Mouse (Mus musculus): Measurements from ENCODE around the gene Pglyrp1. TPM values are rescaled to one million over a fixed set of nuclear protein-coding genes. Genes with fewer than 3 reads are reported as not detected.
"Not testable (repeated sequence)": the region's sequence is repeated elsewhere in the genome, so short reads cannot be mapped to it uniquely, and the experiment has no call there.

The Pglyrp1 gene
- 1 to 10 TPM; 2.6 TPM for total RNA-seq (2021)
- long read RNA-seq, experiment 1, result 0 reads
- long read RNA-seq, experiment 2, result 0 reads

GRCm38 (mm10) chr7:18871031-18871430 is at the start of gene Pglyrp1:
Pglyrp1 (plus strand) TSS chr7:18871331.
- not testable (repeated sequence) for DNase-seq (ENCODE audit: low spot score in 2 of 2)

DNA sequence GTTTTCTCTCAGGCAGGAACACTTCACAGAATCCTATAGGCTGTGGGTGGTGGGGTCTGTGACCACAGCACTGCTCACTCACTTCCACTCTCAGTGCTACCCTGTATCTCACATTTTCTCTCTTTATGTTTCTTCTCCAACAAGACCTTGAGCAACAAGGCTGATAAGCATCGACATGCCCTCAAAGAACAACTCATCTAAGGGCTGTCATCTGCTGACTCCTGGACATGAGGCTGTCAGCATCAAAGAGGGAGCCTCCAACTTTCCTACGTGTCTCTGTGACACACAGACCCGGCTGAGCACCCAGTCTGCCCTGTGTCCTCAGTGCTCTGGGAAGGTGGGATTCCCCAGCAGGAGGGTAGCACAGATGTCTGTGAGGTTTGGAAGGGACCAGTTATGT is 49.6 kb upstream of the Pglyrp1 start, which contains the start of gene Psg17:
TSS of gene Psg17 (minus strand) at position 101 of the 400 bp plus-strand sequence.
- no peak for DNase-seq (ENCODE audit: low spot score in 2 of 2)

DNA sequence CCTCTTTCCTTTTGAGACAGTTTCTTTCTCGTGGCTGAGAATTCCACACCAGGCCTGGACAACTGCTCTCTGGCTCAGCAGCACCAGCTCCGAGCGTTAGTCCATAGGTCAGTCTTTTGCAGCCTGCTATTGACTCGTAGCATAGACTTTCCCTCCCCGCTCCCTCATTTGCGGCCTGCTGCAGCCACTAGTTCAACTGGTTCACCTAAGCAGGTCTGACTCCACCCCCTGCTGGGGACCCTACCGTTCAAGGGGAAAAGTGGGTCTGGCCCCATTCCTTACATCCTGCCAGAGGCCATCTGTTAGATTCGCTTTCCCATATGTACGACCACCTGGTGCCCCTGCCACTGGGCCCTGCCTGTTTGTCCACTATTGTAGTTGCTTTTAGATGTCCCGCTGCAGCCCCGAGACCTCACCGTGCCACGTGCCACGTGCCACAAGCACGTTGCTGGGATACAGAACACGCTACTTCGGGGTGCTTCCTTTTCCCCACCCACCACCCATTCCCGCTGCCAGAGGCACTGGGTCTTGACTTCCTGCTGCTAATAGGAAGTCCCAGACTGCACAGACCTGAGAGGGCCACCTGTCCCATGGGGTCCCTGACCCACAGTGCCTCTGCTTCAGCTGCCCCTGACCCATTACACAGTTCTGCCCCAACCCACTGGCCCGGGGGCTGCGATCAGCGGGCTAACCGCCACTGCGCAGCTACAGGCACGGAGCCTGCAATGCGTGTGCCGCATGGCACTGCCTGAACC is 43.2 kb upstream of the Pglyrp1 start:
- no peak for DNase-seq (ENCODE audit: low spot score in 2 of 2)

GRCm38 (mm10) chr7:18828592-18828991 is 42.5 kb upstream of the Pglyrp1 start:
- DNase-seq (ENCODE audit: low spot score in 2 of 2), result no peak

GRCm38 (mm10) chr7:18829545-18829944 is 41.6 kb upstream of the Pglyrp1 start:
- no peak for DNase-seq (ENCODE audit: low spot score in 2 of 2)

DNA sequence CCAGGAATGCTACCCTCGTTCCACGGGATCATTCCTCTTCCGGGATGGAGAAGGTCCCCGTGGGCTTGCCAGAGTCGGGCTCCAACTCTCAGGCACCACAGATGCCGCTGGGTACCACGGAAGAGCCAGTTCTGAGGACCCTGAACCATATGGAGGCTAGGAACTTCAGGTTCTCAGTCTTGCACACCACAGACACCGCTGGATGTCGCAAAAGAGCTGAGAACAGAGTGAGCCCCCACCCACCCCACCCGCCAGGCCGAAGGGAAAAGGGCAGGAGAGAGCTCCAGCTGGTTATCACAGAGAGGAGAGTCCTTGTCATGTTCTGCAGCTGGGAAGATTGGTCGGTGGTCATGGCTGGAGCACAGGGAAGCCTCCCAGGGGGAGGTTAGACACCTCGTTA is 38.8 kb upstream of the Pglyrp1 start:
- no peak for DNase-seq (ENCODE audit: low spot score in 2 of 2)

- DNase-seq (ENCODE audit: low spot score in 2 of 2), result no peak
These were observed 31.3 kb upstream of the Pglyrp1 start, which contains the start of gene Mill2 for GRCm38 (mm10) chr7:18839865-18840264. Mill2 (plus strand) TSS chr7:18839966.

DNA sequence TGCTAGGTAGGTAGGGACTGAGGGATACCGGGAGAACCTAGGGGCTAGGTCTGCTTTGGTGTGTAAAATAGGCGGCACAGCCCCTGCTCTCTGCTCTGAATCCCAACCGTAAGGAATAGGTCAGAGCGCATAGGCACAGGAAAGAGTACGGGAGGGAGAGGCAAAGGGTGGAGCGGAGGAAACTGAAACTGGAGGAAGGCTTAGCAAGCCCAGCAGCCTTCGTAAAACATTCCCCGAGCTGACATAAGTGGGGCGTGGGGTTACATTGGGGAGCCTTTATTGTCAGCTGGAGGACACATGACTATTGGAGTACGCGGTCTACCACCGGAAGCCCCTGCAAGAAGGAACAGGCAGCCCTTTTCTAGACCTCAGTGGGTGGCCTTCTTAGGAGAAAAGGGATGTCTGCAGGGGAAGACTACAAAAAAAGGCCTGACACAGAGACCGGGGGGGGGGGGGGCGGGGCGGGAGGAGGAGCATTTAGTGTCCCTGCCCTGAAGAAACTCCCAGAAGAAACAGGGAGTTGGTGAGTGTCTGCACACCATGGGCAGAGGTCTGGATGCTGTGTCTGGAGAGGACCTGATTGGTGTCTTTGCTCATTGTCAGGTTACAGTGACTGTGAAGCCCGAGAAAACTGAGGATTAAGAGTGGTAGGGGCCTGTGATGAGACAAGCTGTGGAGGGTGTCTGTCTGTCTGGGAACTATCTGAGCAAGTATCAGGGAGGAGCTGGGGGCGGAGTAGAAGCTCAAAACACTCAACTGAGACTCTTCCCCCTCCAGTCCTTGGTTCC is 30.6 kb upstream of the Pglyrp1 start:
- DNase-seq (ENCODE audit: low spot score in 2 of 2), result peak in 1 of 2 experiments; percentile 40

- no peak for DNase-seq (ENCODE audit: low spot score in 2 of 2)
These were observed 30.0 kb upstream of the Pglyrp1 start for GRCm38 (mm10) chr7:18841174-18841567.

- no peak for DNase-seq (ENCODE audit: low spot score in 2 of 2)
These were observed 26.3 kb upstream of the Pglyrp1 start for GRCm38 (mm10) chr7:18844811-18845210.

DNA sequence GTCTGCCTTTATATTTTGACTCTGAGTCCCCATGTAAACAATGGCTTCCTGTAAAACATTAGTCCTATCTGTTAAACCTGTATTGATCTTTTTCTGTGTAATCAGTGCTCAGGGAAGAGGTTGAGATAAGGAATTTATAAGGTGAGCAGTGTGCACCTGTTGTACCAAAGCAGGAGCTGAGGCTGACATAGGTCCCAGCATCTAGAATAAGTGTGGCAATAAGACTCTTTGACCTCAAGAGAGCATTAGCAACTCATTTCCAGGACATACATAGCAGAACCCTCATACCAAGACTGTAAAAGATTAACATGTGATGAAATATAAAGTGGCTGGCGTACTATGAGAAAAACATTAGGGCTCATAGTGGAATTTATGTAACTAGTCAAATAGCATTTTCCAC is 22.7 kb upstream of the Pglyrp1 start:
- no peak for DNase-seq (ENCODE audit: low spot score in 2 of 2)

DNA sequence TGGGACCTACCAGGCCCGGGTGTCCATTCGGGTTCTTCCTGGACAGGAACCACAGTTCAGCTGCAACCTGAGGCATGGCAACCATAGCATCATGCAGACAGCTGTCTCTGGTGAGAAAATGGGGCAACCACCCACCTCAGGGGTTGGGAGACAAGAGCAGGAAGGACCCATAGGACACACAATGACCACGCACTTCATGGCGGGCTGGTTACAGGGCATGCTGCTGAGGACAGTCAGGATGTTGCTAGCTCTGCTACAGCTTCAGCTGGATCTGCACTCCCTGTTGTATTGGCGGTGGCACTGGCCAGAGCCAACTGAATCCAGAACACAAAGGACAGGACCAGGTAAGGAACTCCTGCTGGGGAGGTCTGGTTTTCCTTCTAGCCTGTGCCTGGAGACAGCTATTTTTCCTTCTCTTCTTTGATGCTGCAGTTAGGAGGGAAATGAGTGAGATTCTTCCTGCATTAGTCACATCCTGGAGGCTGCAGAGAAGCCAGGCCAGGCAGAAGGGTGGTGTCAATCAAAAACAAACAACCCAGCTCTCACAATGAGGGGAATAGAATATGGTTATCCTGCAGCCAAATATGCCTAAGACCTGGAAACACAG is 12.7 kb upstream of the Pglyrp1 start:
- no peak for DNase-seq (ENCODE audit: low spot score in 2 of 2)

DNA sequence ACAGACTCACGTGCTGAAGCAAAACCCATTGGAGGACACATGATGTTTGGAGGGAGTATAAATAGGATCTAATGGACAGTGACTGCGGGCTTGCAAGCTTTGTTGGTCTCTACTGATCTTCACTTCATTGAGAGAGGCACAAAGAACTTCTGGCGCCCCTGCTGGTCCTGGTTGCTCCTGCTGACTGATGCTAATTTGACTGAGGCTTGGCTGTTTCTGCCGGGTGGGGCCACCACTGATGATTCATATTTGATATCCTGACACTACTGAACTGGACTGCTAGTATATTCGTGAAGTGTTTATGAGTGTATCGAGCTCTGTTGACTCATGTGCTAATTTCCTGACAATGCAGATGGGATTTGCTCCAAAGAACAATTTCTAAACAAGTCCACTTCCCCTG is 8.3 kb upstream of the Pglyrp1 start:
- no peak for DNase-seq (ENCODE audit: low spot score in 2 of 2)

DNA sequence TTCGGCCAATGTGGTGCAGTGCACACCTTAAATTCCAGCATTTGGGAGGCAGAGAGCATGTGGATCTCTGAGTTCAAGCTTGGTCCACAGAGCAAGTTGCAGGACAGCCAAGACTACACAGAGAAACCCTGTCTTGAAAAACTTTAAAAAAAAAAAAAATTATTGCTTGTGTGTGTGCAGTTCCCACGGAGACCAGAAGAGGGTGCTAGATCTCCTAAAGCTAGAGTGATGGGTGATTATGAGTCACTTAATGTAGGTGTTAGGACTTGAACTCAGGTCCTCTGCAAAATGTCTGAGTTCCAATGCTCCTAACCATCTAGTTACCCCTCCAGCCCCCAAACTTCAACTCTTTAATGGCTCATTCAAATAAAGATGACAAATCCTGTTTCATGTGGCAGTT is 2.6 kb upstream of the Pglyrp1 start:
- DNase-seq (ENCODE audit: low spot score in 2 of 2), result no peak

GRCm38 (mm10) chr7:18872014-18872802 is 1.1 kb downstream of the Pglyrp1 start:
- no peak for DNase-seq (ENCODE audit: low spot score in 2 of 2)

- no peak for DNase-seq (ENCODE audit: low spot score in 2 of 2)
These were observed 1.7 kb downstream of the Pglyrp1 start for GRCm38 (mm10) chr7:18872816-18873215.

DNA sequence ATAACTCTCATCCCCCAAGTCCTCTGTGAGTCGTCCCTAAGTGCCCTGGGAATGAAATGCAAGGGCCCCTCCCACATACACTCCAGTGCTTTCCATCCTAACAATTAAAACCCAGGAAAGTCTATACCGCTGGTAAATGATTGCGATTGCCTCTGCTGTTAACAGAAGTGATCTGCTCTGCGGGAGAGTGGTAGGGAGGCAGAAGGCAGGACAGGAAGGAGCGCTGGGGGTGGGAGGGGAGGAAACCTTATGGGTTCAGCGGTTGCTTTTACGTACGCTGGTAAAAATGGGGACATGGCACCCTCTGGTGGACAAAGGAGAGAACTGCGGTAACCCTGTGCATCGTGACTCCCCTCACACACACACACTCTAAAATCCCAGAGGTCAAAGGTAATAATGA is 2.1 kb downstream of the Pglyrp1 start:
- peak in 1 of 2 experiments; percentile 56 for DNase-seq (ENCODE audit: low spot score in 2 of 2)

DNA sequence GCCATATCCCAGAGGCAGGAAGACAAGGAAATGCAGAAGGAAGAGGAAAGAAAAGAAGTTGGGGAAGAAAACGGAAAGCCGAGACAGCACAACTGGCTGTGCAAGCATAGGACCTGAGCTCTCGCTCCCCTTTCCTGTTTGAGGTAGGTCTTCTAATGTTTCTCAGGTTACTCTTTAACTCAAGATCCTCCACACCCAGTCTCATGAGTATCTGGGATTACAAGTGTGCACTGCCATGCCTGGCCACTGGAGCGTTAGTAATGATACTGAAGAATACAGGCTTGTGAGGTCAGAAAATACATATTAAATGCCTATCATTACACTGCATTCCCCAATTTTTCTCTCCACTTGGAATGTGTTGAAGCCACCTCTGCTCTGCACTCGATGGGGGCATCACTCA is 4.2 kb downstream of the Pglyrp1 start:
- no peak for DNase-seq (ENCODE audit: low spot score in 2 of 2)

- no peak for DNase-seq (ENCODE audit: low spot score in 2 of 2)
These were observed 7.6 kb downstream of the Pglyrp1 start for GRCm38 (mm10) chr7:18878691-18879090.

GRCm38 (mm10) chr7:18883991-18884744 is 13.0 kb downstream of the Pglyrp1 start:
- DNase-seq (ENCODE audit: low spot score in 2 of 2), result no peak
